Mouse (Mus musculus): ENCODE measurements at regions not wholly inside any gene's neighbourhood (a gene's known extent, or its start where the extent isn't known, plus 50 kb on each side); places are given as distances from the start of the nearest gene placed in this dataset.
"Not testable (repeated sequence)": the region's sequence is repeated elsewhere in the genome, so short reads cannot be mapped to it uniquely, and the experiment has no call there.

- no peak for DNase-seq (ENCODE audit: low spot score in 2 of 2)
Observed at GRCm38 (mm10) chr1:105900158-105900557, 90.0 kb upstream of the Zcchc2 start.

GRCm38 (mm10) chr1:105900920-105901319 is 89.3 kb upstream of the Zcchc2 start:
- no peak for DNase-seq (ENCODE audit: low spot score in 2 of 2)

GRCm38 (mm10) chr1:105903286-105904115 is 86.7 kb upstream of the Zcchc2 start:
- no peak for DNase-seq (ENCODE audit: low spot score in 2 of 2)

GRCm38 (mm10) chr1:105904737-105905136 is 85.5 kb upstream of the Zcchc2 start:
- no peak for DNase-seq (ENCODE audit: low spot score in 2 of 2)

- no peak for DNase-seq (ENCODE audit: low spot score in 2 of 2)
Observed at GRCm38 (mm10) chr1:105905785-105906426, 84.3 kb upstream of the Zcchc2 start.

- DNase-seq (ENCODE audit: low spot score in 2 of 2) = peak; percentile 80 to 86
Observed at GRCm38 (mm10) chr1:105906427-105906798, 83.8 kb upstream of the Zcchc2 start.

- DNase-seq (ENCODE audit: low spot score in 2 of 2) = no peak
Observed at GRCm38 (mm10) chr1:105908029-105908876, 82.0 kb upstream of the Zcchc2 start.

GRCm38 (mm10) chr1:105909121-105909520 is 81.1 kb upstream of the Zcchc2 start:
- no peak for DNase-seq (ENCODE audit: low spot score in 2 of 2)

GRCm38 (mm10) chr1:105911714-105912113 is 78.5 kb upstream of the Zcchc2 start:
- no peak for DNase-seq (ENCODE audit: low spot score in 2 of 2)

GRCm38 (mm10) chr1:105921842-105922241 is 68.4 kb upstream of the Zcchc2 start:
- no peak for DNase-seq (ENCODE audit: low spot score in 2 of 2)

- DNase-seq (ENCODE audit: low spot score in 2 of 2) = no peak
Observed at GRCm38 (mm10) chr1:105922586-105922985, 67.6 kb upstream of the Zcchc2 start.

- DNase-seq (ENCODE audit: low spot score in 2 of 2) = no peak
Observed at GRCm38 (mm10) chr1:105923001-105923400, 67.2 kb upstream of the Zcchc2 start.

GRCm38 (mm10) chr1:105925617-105926370 is 64.4 kb upstream of the Zcchc2 start:
- DNase-seq (ENCODE audit: low spot score in 2 of 2) = no peak

- no peak for DNase-seq (ENCODE audit: low spot score in 2 of 2)
Observed at GRCm38 (mm10) chr1:105926871-105927270, 63.3 kb upstream of the Zcchc2 start.

GRCm38 (mm10) chr1:105930841-105931240 is 59.4 kb upstream of the Zcchc2 start:
- DNase-seq (ENCODE audit: low spot score in 2 of 2) = no peak

GRCm38 (mm10) chr1:105934171-105934570 is 56.0 kb upstream of the Zcchc2 start:
- not testable (repeated sequence) for DNase-seq (ENCODE audit: low spot score in 2 of 2)

Measured in adrenal gland, adult 18-20 months (tissue).